Mouse (Mus musculus): ENCODE measurements around the gene Rps6ka4.
A peak's percentile ranks its signal among the peaks of the same experiment; 100 is the strongest.

Rps6ka4 gene

DNA sequence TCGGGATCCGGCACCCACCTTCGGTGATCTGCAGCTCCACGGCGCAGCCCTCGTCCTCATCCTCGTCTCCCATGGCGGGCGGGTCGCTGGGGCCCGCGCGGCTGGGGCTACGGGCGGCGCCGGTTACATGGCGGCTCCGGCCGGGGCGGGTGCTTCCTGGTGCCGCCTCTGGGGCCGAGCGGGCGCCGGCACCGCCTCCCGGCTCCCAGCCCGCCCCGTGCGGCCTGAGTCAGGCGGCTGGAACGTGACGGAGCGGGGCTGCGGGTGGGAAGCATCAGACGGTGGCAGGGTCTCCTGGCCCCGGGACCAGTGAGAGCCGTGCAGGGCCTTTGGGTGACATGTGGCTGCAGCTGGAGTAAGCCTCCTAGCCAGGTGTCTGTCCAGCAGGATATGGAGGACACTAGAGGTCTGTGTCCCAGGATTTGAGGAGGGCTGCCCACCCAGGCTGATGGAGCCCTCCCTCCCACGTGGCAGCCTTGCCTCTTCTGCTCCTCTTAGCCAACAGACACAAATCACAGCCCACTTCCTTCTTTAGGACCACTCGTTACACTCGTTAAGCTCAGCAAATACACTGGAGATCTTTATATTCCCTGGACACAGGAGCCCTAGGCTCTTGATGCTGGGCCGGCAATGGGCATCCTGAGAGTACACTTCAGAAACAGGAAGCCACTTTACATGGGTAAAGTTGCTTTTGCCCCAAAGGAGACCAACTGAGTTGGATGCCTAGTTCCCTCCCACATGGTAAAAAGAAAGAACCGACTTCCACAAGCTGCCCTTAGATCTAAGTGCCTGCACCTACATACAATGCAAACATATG is at the start of gene Rps6ka4:
Gene Rps6ka4 (minus strand): TSS at position 162 of the 817 bp plus-strand sequence.
- DNase-seq = peak; percentile 54

GRCm38 (mm10) chr19:6877965-6878364 is 37.5 kb upstream of the Rps6ka4 start:
- no peak for DNase-seq

- no peak for DNase-seq
Observed at GRCm38 (mm10) chr19:6876799-6877198, 36.4 kb upstream of the Rps6ka4 start.

GRCm38 (mm10) chr19:6875834-6876233 is 35.4 kb upstream of the Rps6ka4 start:
- no peak for DNase-seq

DNA sequence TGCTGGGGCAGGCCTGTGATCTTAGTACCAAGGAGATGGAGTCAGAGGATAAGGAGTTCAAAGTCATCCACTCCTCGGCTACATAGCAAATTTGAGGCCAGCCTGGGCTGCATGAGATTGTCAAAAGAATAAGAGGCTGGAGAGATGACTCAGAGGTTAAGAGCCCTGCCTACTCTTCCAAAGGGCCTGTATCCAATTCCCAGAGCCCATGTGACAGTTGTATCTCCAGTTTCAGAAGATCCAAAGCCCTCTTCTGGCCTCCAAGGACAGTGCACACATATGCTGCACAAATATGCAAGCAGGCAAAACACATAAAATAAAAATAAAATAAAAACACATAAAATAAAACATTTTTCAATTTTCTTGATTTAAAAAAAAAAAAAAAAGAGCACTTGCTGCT is 33.8 kb upstream of the Rps6ka4 start:
- no peak for DNase-seq

DNA sequence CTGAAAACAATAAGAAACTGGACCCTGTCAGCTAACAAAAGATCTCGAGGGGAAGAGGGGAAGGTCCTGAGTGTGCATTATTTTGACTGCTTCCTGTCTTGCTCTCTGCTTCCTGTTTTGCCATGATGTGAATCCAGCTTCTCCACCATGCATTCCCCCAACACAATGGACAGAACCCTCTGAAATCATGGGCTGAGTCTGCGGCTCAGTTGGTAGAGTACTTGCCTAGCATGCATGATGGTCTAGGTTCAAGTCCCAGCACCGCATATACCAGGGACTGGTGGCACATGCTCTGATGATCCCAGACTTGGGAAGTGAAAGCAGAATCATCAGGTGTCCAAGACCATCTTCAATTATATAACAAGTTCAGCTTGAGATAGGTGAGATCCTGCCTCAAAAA is 32.3 kb upstream of the Rps6ka4 start:
- DNase-seq = no peak

DNA sequence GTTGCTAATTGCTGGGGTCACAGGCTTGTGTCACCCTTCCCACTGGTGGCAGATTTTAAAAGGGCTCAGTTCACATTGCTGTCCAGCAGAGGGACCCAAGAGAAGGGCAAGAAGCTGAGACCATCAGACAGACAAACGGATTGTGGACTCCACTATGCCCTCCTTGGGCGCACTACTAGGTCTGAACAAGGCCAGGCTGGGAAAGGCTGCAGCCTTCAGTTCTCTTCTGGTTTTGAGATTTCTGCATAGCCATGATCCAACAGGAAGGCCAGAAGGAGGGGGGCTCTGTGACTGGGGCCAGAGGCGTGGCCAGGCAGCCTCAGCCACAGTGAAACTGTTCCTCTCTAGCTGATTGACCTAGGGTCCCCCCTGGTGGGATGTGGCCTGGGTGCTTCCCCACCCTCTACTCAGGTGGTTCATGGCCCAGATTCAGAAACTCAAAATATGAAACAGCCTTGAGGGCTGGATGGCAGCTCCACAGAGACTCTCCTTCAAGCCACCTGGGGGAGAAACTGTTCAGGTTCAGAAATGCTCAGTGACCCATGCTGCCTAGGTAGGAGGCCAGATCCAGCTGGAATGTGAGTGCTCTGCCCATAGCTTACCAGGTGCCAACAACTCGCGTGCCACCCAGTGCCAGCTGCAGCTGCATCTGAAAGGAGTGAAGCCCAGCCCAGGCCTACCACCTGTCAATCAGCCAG is 31.3 kb upstream of the Rps6ka4 start:
- no peak for DNase-seq

GRCm38 (mm10) chr19:6869355-6869754 is 28.9 kb upstream of the Rps6ka4 start:
- no peak for DNase-seq

GRCm38 (mm10) chr19:6861451-6861850 is 21.0 kb upstream of the Rps6ka4 start:
- DNase-seq = no peak

- DNase-seq = no peak
Observed at GRCm38 (mm10) chr19:6860706-6861105, 20.3 kb upstream of the Rps6ka4 start.

DNA sequence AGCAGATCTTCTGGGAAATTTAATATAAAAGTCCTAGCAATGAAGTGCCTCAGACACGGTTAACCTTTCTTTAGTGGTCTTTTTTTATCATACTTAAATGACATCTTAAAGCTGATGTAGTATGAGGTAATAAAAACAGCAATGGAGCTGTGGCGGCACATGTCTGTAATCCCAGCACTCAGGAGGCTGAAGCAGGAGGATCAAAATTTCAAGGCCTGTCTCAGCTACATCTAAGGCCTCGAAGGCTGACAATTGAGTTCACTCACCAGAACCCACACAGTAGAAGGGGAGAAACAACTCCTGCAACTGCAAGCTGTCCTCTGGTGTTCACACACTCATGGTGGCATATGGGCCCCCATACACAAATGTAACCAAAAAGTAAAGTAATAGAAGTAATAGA is 19.5 kb upstream of the Rps6ka4 start:
- DNase-seq = no peak

GRCm38 (mm10) chr19:6859032-6859651 is 18.7 kb upstream of the Rps6ka4 start:
- no peak for DNase-seq

GRCm38 (mm10) chr19:6858031-6858430 is 17.6 kb upstream of the Rps6ka4 start, which contains the start of gene Ccdc88b:
Gene Ccdc88b (minus strand): TSS chr19:6858211.
- no peak for DNase-seq

GRCm38 (mm10) chr19:6857391-6858005 is 17.1 kb upstream of the Rps6ka4 start:
- no peak for DNase-seq

GRCm38 (mm10) chr19:6857003-6857360 is 16.5 kb upstream of the Rps6ka4 start:
- no peak for DNase-seq

DNA sequence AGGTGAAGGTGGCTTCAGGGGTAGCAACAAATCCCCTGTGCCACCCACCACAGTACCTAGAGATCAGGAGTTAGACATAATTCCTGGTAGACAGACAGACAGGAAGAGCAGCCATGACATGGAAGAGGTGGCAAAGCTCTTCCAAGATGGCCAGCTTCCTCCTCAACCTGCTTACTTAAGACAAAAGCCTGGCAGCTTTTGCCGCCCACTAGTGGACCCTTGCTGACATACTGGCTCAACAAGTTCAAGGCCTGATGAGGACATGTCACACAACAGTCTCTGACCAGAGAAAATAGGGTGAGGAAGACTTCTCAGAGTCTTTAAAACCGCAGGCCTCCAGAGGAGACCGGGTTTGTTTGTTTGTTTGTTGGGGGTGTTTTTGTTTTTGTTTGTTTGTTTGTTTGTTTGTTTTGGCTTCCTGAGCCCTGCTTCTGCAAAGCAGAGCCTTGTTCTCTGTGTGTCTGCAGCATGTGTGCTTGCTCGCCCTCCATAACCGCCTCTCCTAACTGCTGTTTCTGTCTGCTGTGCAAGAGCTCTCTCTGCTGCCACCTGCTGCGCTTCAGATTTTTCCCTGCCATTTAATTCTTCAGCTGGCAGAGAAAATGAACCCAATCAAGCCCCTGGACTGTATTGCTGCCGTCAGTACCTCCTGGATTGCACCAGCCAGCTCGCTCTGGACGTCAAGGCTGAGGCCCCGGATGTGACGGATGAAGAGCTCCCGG is 16.0 kb upstream of the Rps6ka4 start:
- DNase-seq = peak; percentile 74

DNA sequence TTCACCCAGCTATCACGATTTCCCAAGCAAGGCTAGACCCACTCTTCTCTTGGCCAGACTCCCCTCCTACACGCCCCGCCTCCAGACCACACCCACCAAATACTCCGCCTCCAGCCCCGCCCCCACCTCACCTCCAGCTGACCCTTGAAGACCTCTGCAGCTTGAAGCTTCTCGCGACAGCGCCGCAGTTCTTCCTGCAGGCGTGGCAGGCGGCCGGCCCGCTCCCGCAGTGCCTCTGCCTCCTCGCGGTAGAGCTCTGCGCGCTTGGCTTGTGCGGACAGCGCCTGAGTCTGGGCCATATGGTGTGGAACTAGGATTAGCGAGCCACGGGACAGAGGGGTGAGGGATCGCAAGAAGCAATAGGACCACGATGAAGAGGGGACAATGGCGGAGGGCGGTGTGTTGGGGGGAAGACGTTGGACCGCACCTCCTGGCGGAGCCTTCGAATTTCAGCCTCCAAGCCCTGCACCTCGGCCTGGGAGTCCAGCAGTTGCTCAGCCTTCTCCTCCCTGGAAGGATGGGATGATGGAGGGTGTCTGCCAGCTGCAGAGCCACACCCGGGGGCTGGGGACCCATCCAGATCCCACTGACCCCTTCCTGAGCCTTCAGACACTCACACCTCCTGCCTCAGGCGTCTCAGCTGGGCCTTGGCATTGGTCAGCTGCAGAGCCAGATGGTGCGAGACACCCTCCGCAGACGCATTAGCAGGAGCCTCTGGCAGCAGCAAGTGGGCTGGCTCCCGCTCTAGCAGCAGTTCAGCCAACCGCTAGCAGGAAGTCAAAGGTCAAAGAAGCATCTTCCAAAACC is 15.0 kb upstream of the Rps6ka4 start:
- no peak for DNase-seq

- no peak for DNase-seq
Observed at GRCm38 (mm10) chr19:6854658-6855057, 14.2 kb upstream of the Rps6ka4 start.

DNA sequence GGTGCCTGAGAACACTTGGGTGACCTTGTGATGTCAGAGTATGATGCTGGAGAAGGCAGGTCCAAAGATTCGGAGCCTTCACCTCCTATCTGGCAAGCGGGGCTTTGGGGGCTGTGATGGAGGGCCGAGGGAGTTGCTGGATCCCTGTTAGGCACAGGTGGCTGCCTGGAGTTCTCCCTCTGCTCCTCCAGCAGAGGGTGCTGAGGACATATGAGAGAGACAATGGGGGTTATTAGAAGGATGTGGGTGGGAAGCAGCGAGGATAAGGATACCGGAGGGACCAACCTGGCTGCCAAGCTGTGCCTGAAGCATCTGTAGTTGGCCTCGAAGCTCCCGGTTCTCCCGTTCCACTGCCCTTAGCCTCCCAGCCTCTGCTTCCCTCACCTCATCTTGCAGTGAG is 13.5 kb upstream of the Rps6ka4 start:
- no peak for DNase-seq

DNA sequence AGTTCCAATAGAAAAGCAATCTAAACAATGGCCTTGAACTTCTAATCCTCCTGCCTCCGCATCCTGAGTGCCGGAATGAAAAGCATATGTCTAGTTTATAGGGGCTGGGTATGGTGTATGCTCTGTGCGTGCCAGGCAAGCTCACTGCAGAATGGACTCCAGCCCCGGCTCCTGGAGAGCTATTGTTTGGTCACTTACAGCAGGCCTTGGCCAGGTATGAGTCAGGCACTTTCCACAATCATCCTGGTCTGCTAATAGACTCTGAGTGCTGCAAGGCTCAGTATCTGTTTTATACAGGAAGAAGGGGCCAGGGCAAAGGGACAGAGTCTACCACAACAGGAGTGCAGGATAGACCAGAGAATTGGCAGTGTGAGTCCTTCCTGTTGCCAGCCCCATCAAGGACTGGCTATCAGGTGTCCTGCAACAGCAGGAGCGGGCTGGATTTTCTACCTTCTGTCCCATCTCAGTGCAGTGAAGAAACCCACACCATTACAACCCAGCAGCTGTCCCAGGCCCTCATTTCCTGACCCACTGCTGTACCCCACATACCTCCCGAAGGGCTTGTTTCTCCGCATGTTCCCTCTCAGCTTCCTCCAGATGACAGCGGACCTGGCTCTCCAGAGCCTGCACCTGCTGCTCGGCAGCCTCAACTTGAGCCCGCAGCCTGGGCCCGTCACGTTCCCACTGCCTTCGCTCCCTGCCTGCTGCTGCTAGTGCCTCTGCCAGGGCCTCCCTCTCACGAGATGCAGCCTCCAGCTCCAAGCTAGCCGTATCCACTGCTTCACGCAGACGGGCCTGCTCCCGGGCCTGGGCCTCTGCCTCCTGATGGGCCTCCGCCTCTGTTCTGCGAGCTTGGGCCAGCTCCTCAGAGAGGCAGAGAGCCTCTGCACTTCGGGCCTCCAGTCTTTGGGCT is 12.2 kb upstream of the Rps6ka4 start:
- no peak for DNase-seq

GRCm38 (mm10) chr19:6851497-6851896 is 11.1 kb upstream of the Rps6ka4 start:
- no peak for DNase-seq

Measured in right cerebral cortex, postnatal 4 days (tissue).